Mouse (Mus musculus) midbrain, postnatal 0 days (tissue): ENCODE data around the gene Maco1. TPM values are rescaled to one million over a fixed set of nuclear protein-coding genes. Genes with fewer than 3 reads are reported as not detected.

ENCODE experiments used
- ATAC-seq: fragments of 200-750 bp; cut with Nextera tagmentation; 2 replicates; pipeline ENCODE4 v1.8.0; 2017; ENCODE audit warnings: moderate number of reproducible peaks, mild to moderate bottlenecking, moderate TSS enrichment, moderate library complexity; ENCODE audit not compliant: low FRiP score
- DNase-seq: peaks from one replicate; pipeline ENCODE4 v3.0.0-alpha.2; 2015; ENCODE audit warnings: low spot score
- H3K27ac ChIP-seq: fragments of 300-500 bp; sonication (generic); 2 replicates; pipeline ENCODE4 v1.5.1; 2014; ENCODE audit warnings: low read depth, mild to moderate bottlenecking, low read length, mixed read lengths
- H3K27me3 ChIP-seq: fragments of 300-500 bp; sonication (generic); 2 replicates; pipeline ENCODE4 v1.6.1; 2014; ENCODE audit warnings: low read length, control low read depth, mixed read lengths; ENCODE audit not compliant: insufficient read depth
- H3K36me3 ChIP-seq: fragments of 300-500 bp; sonication (generic); 2 replicates; pipeline ENCODE4 v1.6.1; 2014; ENCODE audit warnings: low read length, control low read depth, mixed read lengths; ENCODE audit not compliant: insufficient read depth
- H3K4me1 ChIP-seq: fragments of 300-500 bp; sonication (generic); 2 replicates; pipeline ENCODE4 v1.6.1; 2014; ENCODE audit warnings: mild to moderate bottlenecking, control low read depth, antibody characterized with exemption, low read length, mixed read lengths; ENCODE audit not compliant: insufficient read depth
- H3K4me2 ChIP-seq: fragments of 300-500 bp; sonication (generic); 2 replicates; pipeline ENCODE4 v1.6.1; 2014; ENCODE audit warnings: low read depth, mild to moderate bottlenecking, low read length, mixed read lengths; ENCODE audit not compliant: poor library complexity, severe bottlenecking
- H3K4me3 ChIP-seq: fragments of 300-500 bp; sonication (generic); 2 replicates; pipeline ENCODE4 v1.5.1; 2014; ENCODE audit warnings: low read depth, mild to moderate bottlenecking, low read length, moderate library complexity
- H3K9ac ChIP-seq: fragments of 300-500 bp; sonication (generic); replicated peaks from 2 replicates; pipeline ENCODE4 v1.6.1; 2014; ENCODE audit warnings: mild to moderate bottlenecking, low read length, moderate library complexity, mixed read lengths; ENCODE audit not compliant: poor library complexity, severe bottlenecking
- H3K9me3 ChIP-seq: fragments of 300-500 bp; sonication (generic); 2 replicates; pipeline ENCODE4 v1.6.1; 2016; ENCODE audit warnings: low read length, control low read depth
- CTCF ChIP-seq: IDR thresholded peaks from 2 replicates; pipeline ENCODE4 v1.5.1; 2016; ENCODE audit warnings: antibody characterized with exemption, mild to moderate bottlenecking
- WGBS: fragments of 180-500 bp; shearing (Covaris S2); extraction: QIAGEN DNeasy Blood & Tissue Kit; methylation state at CpG from one replicate; pipeline ENCODE4 v1.1.7; 2014; 5-methylcytosine and 5-hydroxymethylcytosine counted together
- polyA plus RNA-seq: library from polyadenylated mRNA; unstranded; fragments of >200 nt; fragmentation: Nextera tagmentation; extraction: Ambion mirVana; gene quantifications from 2 replicates; pipeline ENCODE4 v1.2.1, GENCODE M21; 2015
- total RNA-seq: library from RNA; depleted of rRNA; stranded (reverse); fragments of >200 nt; gene quantifications from 2 replicates; pipeline ENCODE4 v1.2.3, GENCODE M21; 2014

Gene Maco1
- total and polyA plus RNA-seq, 2 experiments from 2014 or later, result 62.8 to 79.1 TPM

DNA sequence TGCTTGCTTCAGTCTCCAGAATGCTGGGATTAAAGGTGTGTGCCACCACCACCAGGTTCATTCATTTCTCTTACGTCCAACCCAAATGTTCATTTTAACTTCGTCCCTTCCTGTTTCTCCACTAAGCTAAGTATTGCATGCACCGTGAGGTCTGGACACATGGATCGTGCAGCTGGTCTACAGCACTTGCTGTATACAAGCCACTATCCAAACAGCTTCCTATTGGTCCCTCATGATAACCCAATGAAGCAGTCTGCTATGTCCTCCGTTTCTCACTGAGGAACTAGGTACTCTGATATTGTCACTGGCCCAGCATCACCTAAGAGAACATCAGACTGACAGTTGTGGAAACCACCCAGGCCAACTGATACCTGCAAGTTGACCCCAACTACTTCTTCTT lies 12.6 kb upstream of the Maco1 start:
- no peaks in the 10 kb centered on the region for H3K9me3 ChIP-seq
- 94% methylated on average over 5 of the region's 5 CpGs for WGBS
- H3K4me2 ChIP-seq, result no peak overlapping the region
- no peaks in the 10 kb centered on the region for H3K4me1 ChIP-seq
- H3K4me3 ChIP-seq, result no peak overlapping the region
- H3K36me3 ChIP-seq, result no peaks in the 10 kb centered on the region
- no peak overlapping the region for H3K27ac ChIP-seq
- ATAC-seq (no peak), DNase-seq (no peak)
- peaks cover 8% of the 10 kb centered on the region; the same call in 1 of the 2 replicates for H3K27me3 ChIP-seq
- no peak for TF ChIP-seq CTCF
- no peak overlapping the region for H3K9ac ChIP-seq

DNA sequence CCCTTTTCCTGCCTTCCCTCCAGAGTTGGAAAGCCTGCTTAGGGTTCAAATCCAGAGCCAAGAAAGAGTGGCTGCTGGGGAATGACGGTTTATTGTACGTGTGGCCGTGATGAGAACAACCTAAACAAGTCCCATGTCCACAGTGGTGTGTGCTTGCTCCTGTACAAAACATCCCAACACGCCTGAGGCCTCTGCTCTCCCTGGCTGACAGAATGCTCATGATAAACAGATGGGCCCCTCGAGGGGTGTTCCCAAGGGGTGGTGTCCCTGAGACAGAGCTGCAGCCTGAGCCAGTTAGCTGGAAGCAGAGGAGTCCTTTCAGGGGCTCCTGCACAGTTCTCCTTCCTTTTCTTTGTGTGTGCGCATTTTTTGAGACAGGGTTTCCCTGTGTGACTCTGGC lies 12.2 kb upstream of the Maco1 start:
- Histone ChIP-seq H3K9ac (no peak overlapping the region), H3K4me3 (no peak overlapping the region), H3K9me3 (no peaks in the 10 kb centered on the region), H3K4me1 (no peaks in the 10 kb centered on the region), H3K36me3 (no peaks in the 10 kb centered on the region), H3K27me3 (peaks cover 8% of the 10 kb centered on the region; the same call in 1 of the 2 replicates), H3K27ac (no peak overlapping the region), H3K4me2 (no peak overlapping the region)
- DNase-seq (no peak), ATAC-seq (no peak)
- WGBS, result 75% methylated on average over 6 of the region's 6 CpGs
- no peak for TF ChIP-seq CTCF

- no peak within 1 kb of the TSS for H3K4me3 ChIP-seq
- no peaks in the 10 kb centered on the region for H3K4me1 ChIP-seq
- no peaks in the 10 kb centered on the region for H3K9me3 ChIP-seq
- no peak within 1 kb of the TSS for H3K9ac ChIP-seq
- no peaks in the 10 kb centered on the region for H3K36me3 ChIP-seq
- WGBS, result 70% methylated on average over 14 of the region's 14 CpGs
- DNase-seq (no peak), ATAC-seq (no peak)
- peaks cover 3% of the 10 kb centered on the region; the same call in 1 of the 2 replicates for H3K27me3 ChIP-seq
- no peak for TF ChIP-seq CTCF
- no peak within 1 kb of the TSS for H3K27ac ChIP-seq
- H3K4me2 ChIP-seq, result no peak within 1 kb of the TSS
These were observed 11.0 kb upstream of the Maco1 start, which contains the start of gene Rhd for GRCm38 (mm10) chr4:134863937-134864729. Rhd (plus strand) TSS chr4:134864536.

GRCm38 (mm10) chr4:134862996-134863395 lies 9.9 kb upstream of the Maco1 start:
- no peak for TF ChIP-seq CTCF
- Histone ChIP-seq H3K9me3 (no peaks in the 10 kb centered on the region), H3K4me3 (no peak overlapping the region), H3K4me2 (no peak overlapping the region), H3K27me3 (no peaks in the 10 kb centered on the region), H3K9ac (no peak overlapping the region), H3K36me3 (no peaks in the 10 kb centered on the region), H3K4me1 (no peaks in the 10 kb centered on the region), H3K27ac (no peak overlapping the region)
- no peak for DNase-seq
- no peak for ATAC-seq
- 83% methylated on average over 7 of the region's 7 CpGs for WGBS

DNA sequence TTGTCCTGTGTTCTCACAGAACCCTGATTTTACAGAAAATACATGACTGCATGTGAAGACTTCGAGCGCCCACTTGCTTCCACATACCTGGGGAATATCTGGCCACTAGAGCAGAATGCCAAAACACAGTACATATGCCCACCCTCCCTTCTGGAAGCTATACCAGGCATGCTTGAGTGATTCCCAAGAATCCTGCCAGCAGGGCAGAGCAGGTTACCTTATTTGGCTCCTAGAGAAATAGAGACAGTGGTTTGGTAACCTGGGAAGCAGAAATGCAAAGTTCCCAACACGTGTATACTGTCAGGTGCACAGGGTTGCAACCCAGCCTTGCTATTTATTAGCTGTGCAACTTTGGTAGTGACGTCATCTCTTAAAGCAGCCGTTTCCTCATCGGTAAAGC lies 8.7 kb upstream of the Maco1 start:
- H3K9me3 ChIP-seq, result no peaks in the 10 kb centered on the region
- ATAC-seq (no peak), DNase-seq (no peak)
- no peak overlapping the region for H3K27ac ChIP-seq
- no peak for TF ChIP-seq CTCF
- H3K4me1 ChIP-seq, result no peaks in the 10 kb centered on the region
- H3K4me3 ChIP-seq, result no peak overlapping the region
- H3K36me3 ChIP-seq, result no peaks in the 10 kb centered on the region
- H3K27me3 ChIP-seq, result no peaks in the 10 kb centered on the region
- H3K4me2 ChIP-seq, result no peak overlapping the region
- H3K9ac ChIP-seq, result no peak overlapping the region
- 88% methylated on average over 6 of the region's 6 CpGs for WGBS

DNA sequence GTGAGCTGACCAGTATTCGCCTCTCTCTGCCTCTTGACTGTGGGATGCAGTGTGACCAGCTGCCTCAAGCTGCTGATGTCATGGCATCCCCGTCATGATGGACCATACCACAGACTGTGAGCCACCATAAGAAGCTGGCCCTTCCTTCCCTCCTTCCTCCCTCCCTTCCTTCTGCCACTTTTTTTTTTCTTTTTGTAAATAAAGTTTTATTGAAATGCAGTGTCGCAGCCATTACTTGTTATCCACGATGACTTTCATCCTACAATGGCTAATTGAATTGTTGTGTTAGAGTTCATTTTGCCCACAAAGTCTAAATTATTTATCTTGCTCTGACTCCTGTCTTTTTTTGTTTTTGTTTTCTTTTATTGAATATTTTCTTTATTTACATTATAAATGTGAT lies 5.3 kb upstream of the Maco1 start:
- Histone ChIP-seq H3K36me3 (no peaks in the 10 kb centered on the region), H3K9me3 (no peaks in the 10 kb centered on the region), H3K9ac (no peak overlapping the region), H3K4me3 (no peak overlapping the region), H3K4me1 (no peaks in the 10 kb centered on the region), H3K27ac (no peak overlapping the region), H3K27me3 (no peaks in the 10 kb centered on the region), H3K4me2 (no peak overlapping the region)
- WGBS, result 90% methylated on average over 4 of the region's 4 CpGs
- ATAC-seq, result no peak
- no peak for DNase-seq
- TF ChIP-seq CTCF, result no peak
